Mouse (Mus musculus) bone marrow, adult 2 months (tissue): ENCODE data around the gene 6330403K07Rik. TPM values are rescaled to one million over a fixed set of nuclear protein-coding genes. Genes with fewer than 3 reads are reported as not detected.
A peak's percentile ranks its signal among the peaks of the same experiment; 100 is the strongest.

Experiments used
- H3K27ac ChIP-seq: fragments of 200-500 bp; 2 replicates; pipeline ENCODE4 v1.5.1; 2012; ENCODE audit warnings: low read depth, mild to moderate bottlenecking, control low read depth, inconsistent platforms, low read length; ENCODE audit not compliant: control insufficient read depth, poor library complexity, insufficient read depth
- H3K4me1 ChIP-seq: fragments of 200-500 bp; 2 replicates; pipeline ENCODE4 v1.6.1; 2011; ENCODE audit warnings: low read length; ENCODE audit not compliant: control insufficient read depth, insufficient read depth
- H3K4me3 ChIP-seq: fragments of 200-500 bp; replicated peaks from 2 replicates; pipeline ENCODE3; 2011; ENCODE audit warnings: mild to moderate bottlenecking, low read depth, low read length, control low read depth; ENCODE audit not compliant: control insufficient read depth
- CTCF ChIP-seq: fragments of 200-500 bp; IDR thresholded peaks from 2 replicates; pipeline ENCODE4 v1.5.1; 2011; ENCODE audit warnings: low read length, control low read depth; ENCODE audit not compliant: control insufficient read depth, insufficient read depth
- POLR2A ChIP-seq: fragments of 200-500 bp; IDR thresholded peaks from 2 replicates; pipeline ENCODE4 v1.6.1; 2011; ENCODE audit warnings: low read depth, mild to moderate bottlenecking, control low read depth, low read length, borderline replicate concordance; ENCODE audit not compliant: control insufficient read depth
- WGBS: fragments of 180-500 bp; shearing (Covaris S2); methylation state at CpG from one replicate; pipeline ENCODE4 v1.1.7; 2018; 5-methylcytosine and 5-hydroxymethylcytosine counted together
- polyA plus RNA-seq: library from polyadenylated mRNA; stranded (reverse); fragments of >200 nt; gene quantifications from 2 replicates; pipeline ENCODE4 v1.2.4, GENCODE M21; 2011; ENCODE audit warnings: low replicate concordance; ENCODE audit not compliant: missing spikeins, insufficient read depth, insufficient read length

The 6330403K07Rik gene
- polyA plus RNA-seq, 1 experiment: not detected

DNA sequence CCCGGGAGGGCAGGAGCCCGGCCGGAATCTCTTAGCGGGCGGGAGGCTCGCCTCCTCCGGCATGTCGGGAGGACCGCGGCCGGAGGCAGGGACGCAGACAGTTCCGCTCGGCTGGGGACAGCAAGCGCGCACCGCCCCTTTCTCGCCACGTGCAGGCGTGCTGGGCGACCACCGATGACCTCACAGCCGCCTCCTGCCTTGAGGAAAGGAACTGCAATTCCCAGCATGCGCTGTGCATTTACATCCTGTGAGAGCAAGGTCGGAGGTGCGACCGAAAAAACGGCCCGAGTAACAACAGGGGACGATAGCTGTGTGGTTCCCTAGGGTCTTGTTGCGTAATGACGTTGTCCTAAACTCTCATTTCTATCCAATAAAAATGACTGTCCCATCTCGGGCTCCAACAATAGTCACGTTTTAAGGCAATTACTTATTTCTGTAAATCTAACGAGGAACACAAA is 29.0 kb downstream of the 6330403K07Rik start, which contains the start of gene Dhx33:
Dhx33 (minus strand) TSS at position 122 of the 458 bp plus-strand sequence.
- TF ChIP-seq CTCF: 0 out of 2 replicates have a peak, but pooled peaks have one; percentile 20
- TF ChIP-seq POLR2A: no peak
- H3K4me1 ChIP-seq: peaks cover 1% of the 10 kb centered on the region; the same call in 1 of the 2 replicates
- H3K27ac ChIP-seq: peak within 1 kb of the TSS; percentile 50
- peak within 1 kb of the TSS; percentile 86 for H3K4me3 ChIP-seq
- WGBS: under 1% methylated on average over 35 of the region's 35 CpGs

DNA sequence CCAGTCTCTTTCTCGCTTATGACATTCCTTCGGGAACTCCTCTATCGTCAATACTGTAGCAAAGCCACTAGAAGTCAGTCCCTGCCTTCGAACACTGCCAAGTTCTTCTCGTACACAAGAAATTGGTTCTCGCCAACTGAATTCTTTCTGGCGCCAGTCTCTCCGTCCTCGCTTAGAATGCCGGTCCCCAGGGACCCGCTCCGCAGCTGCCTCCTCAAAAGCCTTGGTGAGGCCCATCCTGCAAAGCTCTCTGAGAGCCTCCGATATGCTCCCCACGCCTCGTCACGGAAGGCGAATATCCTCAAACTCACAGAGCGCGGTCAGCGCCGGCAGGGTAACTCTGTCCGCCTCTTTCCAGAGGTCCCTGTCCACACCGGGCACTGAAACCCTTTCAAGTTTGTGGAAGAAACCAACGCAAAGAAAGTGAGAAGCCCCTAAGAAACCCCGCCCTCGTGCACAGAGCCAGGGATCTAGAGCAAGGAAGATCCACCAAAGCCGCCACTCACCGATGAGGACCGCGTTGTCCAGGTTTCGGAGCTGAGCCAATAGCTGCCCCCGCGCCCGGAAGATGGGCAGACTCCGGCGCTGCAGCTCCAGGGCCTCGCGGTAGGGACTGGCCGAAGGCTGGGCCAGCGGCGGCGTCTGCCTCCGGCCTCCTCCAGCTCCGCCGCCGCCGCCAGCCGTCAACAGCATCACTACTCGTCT is 29.6 kb downstream of the 6330403K07Rik start:
- no peak for TF ChIP-seq CTCF
- no peak; the same call in 1 of the 2 replicates for TF ChIP-seq POLR2A
- H3K27ac ChIP-seq: peak overlapping the region; percentile 50
- peak overlapping the region; percentile 86 for H3K4me3 ChIP-seq
- under 1% methylated on average over 49 of the region's 49 CpGs for WGBS
- H3K4me1 ChIP-seq: peaks cover 1% of the 10 kb centered on the region; the same call in 1 of the 2 replicates

GRCm38 (mm10) chr11:71001167-71001566 is 32.1 kb downstream of the 6330403K07Rik start:
- 91% methylated on average over 4 of the region's 4 CpGs for WGBS
- TF ChIP-seq POLR2A (no peak), CTCF (no peak)
- no peak overlapping the region for H3K27ac ChIP-seq
- H3K4me1 ChIP-seq: peaks cover 1% of the 10 kb centered on the region; the same call in 1 of the 2 replicates
- H3K4me3 ChIP-seq: no peak overlapping the region

DNA sequence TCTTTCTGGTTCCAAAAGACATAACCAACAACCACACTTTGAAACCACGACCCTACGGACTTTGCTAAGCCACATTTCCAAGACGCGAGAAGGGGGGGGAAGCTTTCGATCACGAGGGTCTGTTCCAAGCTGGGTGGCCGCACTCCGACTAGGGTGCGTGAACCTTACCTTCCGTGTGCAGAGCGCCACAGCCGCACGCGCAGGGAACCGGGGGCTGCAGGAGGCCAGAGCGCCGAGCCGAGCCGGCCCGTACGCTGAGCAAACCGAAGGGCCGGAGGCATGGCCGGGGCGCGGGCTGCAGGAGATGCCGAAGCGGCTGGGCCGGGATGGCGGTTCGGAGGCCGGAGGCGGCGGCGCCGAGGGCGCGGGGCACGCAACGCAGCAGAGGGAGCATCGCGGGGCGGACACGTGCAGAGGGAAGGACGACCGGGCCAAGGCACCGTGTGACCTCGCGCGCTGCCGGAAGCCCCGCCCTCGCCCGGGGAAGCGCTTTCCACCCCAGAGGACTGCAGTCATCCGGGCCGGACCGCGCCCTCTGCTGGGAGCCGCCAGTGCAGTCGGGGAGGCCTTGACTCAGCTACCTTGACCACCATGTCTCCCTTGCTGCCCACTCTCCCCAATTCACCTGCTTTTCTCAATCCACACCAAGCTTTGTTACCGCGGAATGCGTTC is 50.6 kb downstream of the 6330403K07Rik start, which contains the start of gene C1qbp:
C1qbp (minus strand) TSS at position 470 of the 672 bp plus-strand sequence.
- H3K4me1 ChIP-seq: peaks cover 1% of the 10 kb centered on the region; the same call in 1 of the 2 replicates
- H3K27ac ChIP-seq: no peak within 1 kb of the TSS
- H3K4me3 ChIP-seq: peak within 1 kb of the TSS; percentile 77
- under 1% methylated on average over 64 of the region's 64 CpGs for whole genome bisulfite sequencing
- TF ChIP-seq POLR2A: peak; percentile 57; the same call in 1 of the 2 replicates
- peak; percentile 93 for TF ChIP-seq CTCF

DNA sequence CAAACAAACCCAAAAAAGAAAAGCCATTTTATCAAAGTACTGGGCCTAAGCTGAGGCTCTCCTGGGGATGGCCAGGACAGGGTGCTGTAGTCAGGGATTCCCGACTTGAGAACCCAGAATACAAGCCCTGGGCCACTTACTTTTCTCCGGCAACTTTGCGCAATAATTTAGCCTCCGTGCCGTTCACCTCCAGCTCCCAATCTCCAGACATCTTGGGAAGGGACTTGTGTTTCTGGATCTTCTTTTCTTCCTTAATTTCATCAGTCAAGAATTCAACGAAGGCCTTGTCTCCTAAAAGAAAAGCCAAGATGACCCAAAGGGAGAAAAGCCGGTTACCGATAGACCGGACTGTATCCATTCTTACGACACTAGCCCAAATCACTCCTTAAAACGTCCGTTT is 51.3 kb downstream of the 6330403K07Rik start:
- Histone ChIP-seq H3K27ac (no peak overlapping the region), H3K4me1 (peaks cover 1% of the 10 kb centered on the region; the same call in 1 of the 2 replicates), H3K4me3 (peak overlapping the region; percentile 77)
- no peak for TF ChIP-seq POLR2A
- TF ChIP-seq CTCF: no peak
- 3% methylated on average over 12 of the region's 12 CpGs for WGBS

Other genes with a start within 250 kb of the 6330403K07Rik start
- gene Scimp, start 220.9 kb downstream of the 6330403K07Rik start, polyA plus RNA-seq: 1.9 TPM in 1 of 2 replicates, not detected in the other
- 12.6 and 28.8 TPM in 2 replicates for gene Rabep1, start 188.7 kb downstream of the 6330403K07Rik start, polyA plus RNA-seq
- gene Nup88, start 63.5 kb downstream of the 6330403K07Rik start, polyA plus RNA-seq: 40.0 and 63.1 TPM in 2 replicates
- 51.8 and 149 TPM in 2 replicates for gene Rpain, start 63.3 kb downstream of the 6330403K07Rik start, polyA plus RNA-seq
- gene C1qbp, start 50.5 kb downstream of the 6330403K07Rik start, polyA plus RNA-seq: 70.2 and 84.8 TPM in 2 replicates
- 4.8 and 11.3 TPM in 2 replicates for gene Dhx33, start 29.1 kb downstream of the 6330403K07Rik start, polyA plus RNA-seq
- 22.1 and 29.4 TPM in 2 replicates for gene Mis12, start 13.9 kb downstream of the 6330403K07Rik start, polyA plus RNA-seq
- gene Derl2, start 13.7 kb downstream of the 6330403K07Rik start, polyA plus RNA-seq: 16.8 and 37.9 TPM in 2 replicates
- gene Nlrp1a, start 111.2 kb upstream of the 6330403K07Rik start, polyA plus RNA-seq: 0.41 and 1.1 TPM in 2 replicates
- 2.6 TPM in 1 of 2 replicates, not detected in the other for gene Nlrp1b, start 197.2 kb upstream of the 6330403K07Rik start, polyA plus RNA-seq